ENCODE assay signal across 8 mouse cellular contexts in the genomic region with DNA sequence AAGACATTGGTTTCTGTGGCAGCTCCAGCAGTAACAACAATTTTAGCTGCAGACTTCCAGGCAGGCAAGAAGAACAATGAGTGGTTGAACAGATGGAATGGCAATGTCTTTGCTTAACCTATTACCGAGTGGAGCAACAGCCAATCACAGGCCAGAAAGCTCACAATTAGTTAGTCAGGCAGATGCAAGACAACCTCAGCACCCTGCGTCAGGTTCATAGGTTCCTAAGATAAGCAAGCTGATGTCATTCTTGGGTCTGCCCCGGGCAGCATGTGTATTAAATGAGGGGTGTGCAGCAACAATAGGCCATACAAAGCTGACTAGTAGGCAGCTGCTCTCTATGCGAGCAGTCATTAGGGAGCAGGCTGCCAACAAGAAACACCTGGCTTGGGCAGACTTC. TPM values are rescaled to one million over a fixed set of nuclear protein-coding genes. Genes with fewer than 3 reads are reported as not detected.
DNase-seq lines count a peak whose midpoint lies in the region; ATAC-seq lines count a peak whose summit lies in the region.

No protein-coding gene starts in this region.

- peak overlapping the region; percentile 53 for H3K9ac ChIP-seq in midbrain, embryonic 14.5 days (replicated peaks; ENCODE audit: low read length)

- whole genome bisulfite sequencing in hindbrain, embryonic 10.5 days, result 18% methylated on average over 4 of the region's 4 CpGs
- whole genome bisulfite sequencing in midbrain, embryonic 14.5 days, result 4% methylated on average over 4 of the region's 4 CpGs

- peak; percentile 85 for ATAC-seq in midbrain, embryonic 14.5 days (ENCODE audit: low FRiP score, low TSS enrichment)

- H3K4me1 ChIP-seq in hindbrain, embryonic 10.5 days (replicated peaks), result peaks cover 64% of the 10 kb centered on the region
- peaks cover 61% of the 10 kb centered on the region for H3K4me1 ChIP-seq in midbrain, embryonic 14.5 days (ENCODE audit: control insufficient read depth, insufficient read depth, low read length)

- peak overlapping the region; percentile 52 for H3K4me3 ChIP-seq in hindbrain, embryonic 10.5 days
- peak overlapping the region; percentile 40 for H3K4me3 ChIP-seq in midbrain, embryonic 14.5 days (replicated peaks; ENCODE audit: low read depth, low read length)

- peak; percentile 51 for DNase-seq in brain, adult 2 months (ENCODE audit: low read depth, low spot score)
- peak; percentile 33 for DNase-seq in embryo, embryonic 9.5 days (ENCODE audit: extremely low spot score)
- peak; percentile 70 for DNase-seq in hindbrain, embryonic 10.5 days (ENCODE audit: low spot score)
- peak; percentile 79 for DNase-seq in midbrain, embryonic 14.5 days
- no peak for DNase-seq in adrenal gland, postnatal 10 days
- no peak for DNase-seq in frontal cortex, postnatal 25 days (ENCODE audit: low spot score in 2 of 2)
- no peak for DNase-seq in frontal cortex, postnatal 10 days (ENCODE audit: low spot score in 2 of 2)
- no peak for DNase-seq in layer of hippocampus, postnatal 10 days (ENCODE audit: low spot score in 2 of 2)

- peak overlapping the region; percentile 90 for H3K27ac ChIP-seq in hindbrain, embryonic 10.5 days
- H3K27ac ChIP-seq in midbrain, embryonic 14.5 days (replicated peaks; ENCODE audit: low read depth, low read length), result peak overlapping the region; percentile 83

- no peaks in the 10 kb centered on the region for H3K9me3 ChIP-seq in hindbrain, embryonic 10.5 days
- H3K9me3 ChIP-seq in midbrain, embryonic 14.5 days (ENCODE audit: control insufficient read depth, low read length), result no peaks in the 10 kb centered on the region

- H3K36me3 ChIP-seq in hindbrain, embryonic 10.5 days, result peaks cover 3% of the 10 kb centered on the region; the same call in 1 of the 2 replicates
- H3K36me3 ChIP-seq in midbrain, embryonic 14.5 days (ENCODE audit: control insufficient read depth, insufficient read depth, low read length), result no peaks in the 10 kb centered on the region

- peak overlapping the region; percentile 59 for H3K4me2 ChIP-seq in midbrain, embryonic 14.5 days (ENCODE audit: low read length)

- no peaks in the 10 kb centered on the region for H3K27me3 ChIP-seq in hindbrain, embryonic 10.5 days (ENCODE audit: insufficient read depth, poor library complexity, severe bottlenecking)
- no peaks in the 10 kb centered on the region for H3K27me3 ChIP-seq in midbrain, embryonic 14.5 days (ENCODE audit: control insufficient read depth, insufficient read depth, low read length)

RNA-seq across cellular contexts. Expression of a gene that starts 19.1 kb away (rescaled TPM):
- 7.2 and 7.7 TPM in 2 replicates for polyA plus RNA-seq in hindbrain, embryonic 10.5 days (2016; fragmentation: Nextera tagmentation; extraction: Ambion mirVana)
- polyA plus RNA-seq in midbrain, embryonic 14.5 days (2014; fragmentation: Nextera tagmentation; extraction: Ambion mirVana), result 10.9 and 12.3 TPM in 2 replicates
- total RNA-seq in adrenal gland, postnatal 10 days (2021), result 10 to 100 TPM; 13.9 to 18.4 TPM
- total RNA-seq in layer of hippocampus, postnatal 10 days (2021), result 10 to 100 TPM; 11.0 to 11.6 TPM

Comparison
In these comparisons a context has a peak if more than half of its experiments do, and no peak if none do; other contexts are left out.
1. DNase-seq: peak in brain, adult 2 months (single experiment), embryo, embryonic 9.5 days (single experiment), hindbrain, embryonic 10.5 days (single experiment) and midbrain, embryonic 14.5 days (single experiment); none in adrenal gland, postnatal 10 days (single experiment), frontal cortex, postnatal 25 days (0 of 2), frontal cortex, postnatal 10 days (0 of 2) and layer of hippocampus, postnatal 10 days (0 of 2).